Mouse (Mus musculus) left cerebral cortex, adult 8-10 months (tissue): ENCODE results near the gene Tmprss5. TPM values are rescaled to one million over a fixed set of nuclear protein-coding genes. Genes with fewer than 3 reads are reported as not detected.

Experiments used
- total RNA-seq, 4 experiments: library from RNA; stranded (reverse); gene quantifications; 2 replicates each; pipeline ENCODE4 v1.2.4; 2022

Gene Tmprss5
- total RNA-seq, 4 experiments from 2014 or later, result 1.5 to 3.5 (median 2.8) TPM

Other genes starting within 250 kb of the Tmprss5 start
- gene Zbtb16, start 245.0 kb upstream of the Tmprss5 start, total RNA-seq, result 10 to 100 TPM; 66.8 to 72.0 (median 69.8) TPM
- 1 to 10 TPM; 5.8 to 8.6 (median 6.9) TPM for gene Htr3a, start 170.2 kb upstream of the Tmprss5 start, total RNA-seq
- not detected for gene Htr3b, start 116.3 kb upstream of the Tmprss5 start, total RNA-seq
- 10 to 100 TPM; 39.0 to 43.0 (median 41.7) TPM for gene Usp28, start 95.9 kb upstream of the Tmprss5 start, total RNA-seq
- 10 to 100 TPM; 15.6 to 18.4 (median 16.9) TPM for gene Zw10, start 25.6 kb upstream of the Tmprss5 start, total RNA-seq
- not detected for gene Gm4894, start 169.3 kb downstream of the Tmprss5 start, total RNA-seq